Mouse (Mus musculus) testis, adult 2 months (tissue): ENCODE measurements around the gene Sgtb.

Experiments used
- CTCF ChIP-seq: fragments of 200-500 bp; IDR thresholded peaks from 2 replicates; pipeline ENCODE4 v1.5.1; 2012; ENCODE audit warnings: low read depth, mild to moderate bottlenecking, inconsistent platforms, low read length, moderate library complexity; ENCODE audit not compliant: control insufficient read depth, insufficient read depth, insufficient replicate concordance
- POLR2A ChIP-seq: fragments of 200-500 bp; IDR thresholded peaks from 2 replicates; pipeline ENCODE4 v1.6.1; 2012; ENCODE audit warnings: low read depth, mild to moderate bottlenecking, inconsistent platforms, low read length, moderate library complexity; ENCODE audit not compliant: control insufficient read depth

GRCm38 (mm10) chr13:104123662-104124381, 14.3 kb downstream of the Sgtb start:
- no peak for TF ChIP-seq POLR2A
- TF ChIP-seq CTCF: no peak
